Mouse (Mus musculus): ENCODE results near the gene Dpp8. TPM values are rescaled to one million over a fixed set of nuclear protein-coding genes. Genes with fewer than 3 reads are reported as not detected.

Dpp8 gene
- polyA plus RNA-seq, 1 experiment from 2014 or later: 59.0 TPM

DNA sequence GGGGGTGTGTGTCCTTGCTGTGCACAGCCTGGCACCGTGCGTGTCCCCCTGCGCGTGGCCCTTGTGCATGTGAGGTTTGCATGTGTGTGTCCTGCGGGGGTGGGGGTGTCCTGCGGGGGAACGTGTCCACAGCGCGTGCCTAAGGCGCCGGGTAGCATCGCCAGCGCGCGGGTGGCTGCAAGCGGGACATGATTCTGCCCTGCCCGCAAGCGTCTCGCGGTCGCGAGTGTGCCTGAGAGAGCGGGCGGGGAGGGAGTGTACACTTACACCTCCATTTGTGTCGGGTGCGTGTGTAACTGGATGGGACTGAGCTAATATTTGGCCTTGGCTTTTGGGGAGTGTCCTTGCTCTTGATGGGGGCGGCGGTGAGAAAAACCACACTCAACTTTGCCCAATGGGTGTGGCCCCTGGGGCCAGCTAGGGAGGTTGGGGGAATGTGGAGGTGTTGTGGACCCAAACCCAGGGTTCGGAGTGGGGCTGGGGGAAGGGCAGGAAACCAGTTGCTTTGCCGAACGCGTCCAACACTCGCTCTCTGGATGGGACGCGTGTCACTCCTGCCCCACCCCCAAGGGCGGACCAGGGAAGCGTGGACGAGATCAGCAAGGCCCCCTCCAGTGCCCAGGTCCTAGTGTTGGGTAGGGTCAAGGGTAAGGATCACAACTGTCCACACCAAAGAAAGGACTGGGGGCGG is 69.6 kb downstream of the Dpp8 start:
- 1% methylated on average over 39 of the region's 39 CpGs for WGBS

DNA sequence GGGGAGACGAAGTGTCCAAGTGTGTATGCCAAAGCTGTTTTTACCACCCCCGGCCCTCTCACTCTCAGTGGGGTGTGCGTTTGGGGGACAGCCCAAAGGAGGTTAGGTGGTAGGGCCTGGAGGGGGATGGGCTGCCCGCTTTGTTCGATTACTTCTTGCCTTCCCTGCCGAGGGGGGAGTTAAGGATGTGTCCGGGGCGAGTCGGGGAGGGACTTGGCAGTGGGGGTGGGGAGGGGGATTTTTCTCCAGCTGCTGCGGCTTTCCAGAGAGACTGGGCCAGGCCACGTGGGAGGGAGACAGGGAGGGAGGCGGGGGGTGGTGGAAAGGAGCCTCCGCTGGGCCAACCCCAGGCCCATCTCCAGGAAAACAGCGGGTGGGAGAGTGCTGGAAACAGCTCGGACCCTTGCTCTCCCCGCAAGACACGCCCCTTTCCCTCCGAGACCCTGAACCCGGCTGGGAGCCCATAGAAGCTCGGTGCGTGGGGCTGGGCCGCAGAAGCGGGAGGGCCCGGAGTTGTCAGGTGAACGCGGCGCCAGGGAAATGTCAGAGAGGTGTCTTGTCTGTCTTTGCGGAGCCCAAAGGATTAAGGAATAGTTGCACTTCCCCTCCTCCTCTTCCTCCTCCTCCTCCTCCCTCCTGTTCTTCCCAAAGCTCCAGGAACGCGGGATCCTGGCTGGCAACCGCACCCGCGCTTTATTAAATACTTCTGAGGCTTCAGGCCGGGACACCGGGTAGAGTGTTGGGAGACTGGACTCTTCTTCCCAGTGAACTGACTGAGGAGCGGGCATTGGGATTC is 70.4 kb downstream of the Dpp8 start:
- peaks cover 25% of the 10 kb centered on the region for H3K4me1 ChIP-seq
- peak overlapping the region; percentile 95 for H3K9ac ChIP-seq (replicated peaks)
- no peaks in the 10 kb centered on the region for H3K9me3 ChIP-seq
- peak overlapping the region; percentile 83 for H3K4me3 ChIP-seq
- H3K36me3 ChIP-seq: no peaks in the 10 kb centered on the region
- peaks cover 5% of the 10 kb centered on the region; the same call in 1 of the 2 replicates for H3K27me3 ChIP-seq
- H3K4me2 ChIP-seq (replicated peaks): peak overlapping the region; percentile 97
- peak overlapping the region; percentile 90 for H3K27ac ChIP-seq (replicated peaks)
- ATAC-seq (ENCODE audit: low FRiP score, low read depth): peak; percentile 81
- WGBS: 1% methylated on average over 32 of the region's 36 CpGs

More for the DNA sequence above, 69.6 kb downstream of the Dpp8 start:
- H3K36me3 ChIP-seq: no peaks in the 10 kb centered on the region
- peaks cover 5% of the 10 kb centered on the region; the same call in 1 of the 2 replicates for H3K27me3 ChIP-seq
- peak overlapping the region; percentile 83 for H3K4me3 ChIP-seq
- H3K9me3 ChIP-seq: no peaks in the 10 kb centered on the region
- peak overlapping the region; percentile 90 for H3K27ac ChIP-seq (replicated peaks)
- peaks cover 25% of the 10 kb centered on the region for H3K4me1 ChIP-seq
- H3K4me2 ChIP-seq (replicated peaks): peak overlapping the region; percentile 97
- H3K9ac ChIP-seq (replicated peaks): peak overlapping the region; percentile 95
- ATAC-seq (ENCODE audit: low FRiP score, low read depth): peak; percentile 77

DNA sequence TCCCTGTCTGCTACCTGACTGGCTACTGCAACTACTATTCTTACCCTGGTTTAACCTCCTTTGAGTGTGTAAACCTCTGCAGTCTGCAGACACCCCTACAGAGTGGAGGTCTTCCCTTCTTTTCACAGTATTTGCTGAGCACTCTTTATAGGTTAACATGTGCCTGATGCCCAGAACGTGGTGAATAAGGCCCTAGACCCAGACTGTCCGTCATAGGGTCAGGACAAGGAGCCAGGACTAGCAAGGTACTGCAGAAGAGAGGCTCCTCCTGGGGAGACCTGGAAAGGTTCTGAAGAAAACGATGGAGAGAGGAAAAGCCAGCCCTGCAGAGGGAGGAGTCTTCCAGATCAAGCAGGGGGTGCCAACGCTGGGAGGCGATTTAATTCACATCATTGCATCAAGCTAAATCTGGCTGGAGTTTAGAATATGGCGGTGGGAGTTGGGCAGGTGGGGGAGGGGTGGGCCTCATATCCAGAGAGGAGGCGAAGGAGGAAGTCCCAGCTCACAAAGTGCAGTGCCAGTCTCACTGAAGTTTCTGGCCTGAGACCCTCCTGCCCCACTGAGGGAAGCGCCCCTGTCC is 71.0 kb downstream of the Dpp8 start:
- peak overlapping the region; percentile 95 for H3K9ac ChIP-seq (replicated peaks)
- ATAC-seq (ENCODE audit: low FRiP score, low read depth): 0 out of 2 replicates have a peak, but pooled peaks have one; percentile 1
- WGBS: 20% methylated on average over 8 of the region's 8 CpGs

DNA sequence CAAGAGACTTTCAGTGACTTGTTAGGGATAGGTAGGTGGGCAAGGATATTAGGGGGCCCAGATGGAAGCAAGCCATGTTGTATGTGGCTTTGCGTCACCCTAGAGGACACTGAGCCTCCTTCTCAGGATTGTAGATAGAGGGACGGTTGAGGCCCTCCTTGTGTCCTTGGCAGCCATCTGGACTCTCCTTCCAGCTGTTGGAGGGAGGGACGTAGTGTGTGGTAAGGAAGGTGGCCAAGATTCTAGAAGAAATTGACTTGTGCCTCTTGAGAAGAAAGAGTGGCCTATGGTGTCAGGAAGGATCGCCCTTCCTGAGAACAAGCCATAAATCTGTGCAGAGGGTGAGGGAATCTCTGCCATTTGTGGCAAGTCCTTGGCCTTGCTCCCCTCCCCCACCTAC is 74.6 kb downstream of the Dpp8 start:
- Histone ChIP-seq H3K9ac (replicated peaks) (no peak overlapping the region), H3K27me3 (peaks cover 5% of the 10 kb centered on the region; the same call in 1 of the 2 replicates), H3K4me1 (peaks cover 52% of the 10 kb centered on the region), H3K4me2 (replicated peaks) (no peak overlapping the region), H3K36me3 (no peaks in the 10 kb centered on the region), H3K4me3 (no peak overlapping the region), H3K9me3 (no peaks in the 10 kb centered on the region), H3K27ac (replicated peaks) (no peak overlapping the region)
- no peak for ATAC-seq (ENCODE audit: low FRiP score, low read depth)
- 96% methylated on average over 4 of the region's 4 CpGs for WGBS

More for the DNA sequence above, 71.0 kb downstream of the Dpp8 start:
- peaks cover 5% of the 10 kb centered on the region; the same call in 1 of the 2 replicates for H3K27me3 ChIP-seq
- no peaks in the 10 kb centered on the region for H3K9me3 ChIP-seq
- H3K36me3 ChIP-seq: no peaks in the 10 kb centered on the region
- H3K4me1 ChIP-seq: peaks cover 28% of the 10 kb centered on the region
- peak overlapping the region; percentile 90 for H3K27ac ChIP-seq (replicated peaks)
- H3K4me2 ChIP-seq (replicated peaks): peak overlapping the region; percentile 97
- H3K4me3 ChIP-seq: peak overlapping the region; percentile 83

DNA sequence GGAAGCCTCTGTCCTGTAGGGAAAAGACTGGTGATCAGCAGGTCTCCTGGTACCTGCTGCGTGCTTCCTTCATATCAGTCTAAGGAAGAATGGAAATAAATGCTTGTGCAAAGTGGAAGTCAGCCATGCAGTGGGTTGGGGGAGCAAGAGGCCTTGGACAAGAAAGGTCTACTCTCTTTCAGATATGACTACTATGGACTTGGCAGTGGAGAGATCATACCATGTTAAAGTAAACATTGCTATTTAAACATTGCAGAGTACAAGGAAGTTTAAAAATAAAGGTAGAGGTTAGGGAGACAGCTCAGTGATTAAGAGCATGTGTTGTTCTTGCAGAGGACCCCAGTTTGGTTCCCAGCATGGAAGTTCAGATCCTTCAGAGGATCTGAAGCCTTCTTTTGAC is 75.7 kb downstream of the Dpp8 start:
- Histone ChIP-seq H3K27me3 (peaks cover 5% of the 10 kb centered on the region; the same call in 1 of the 2 replicates), H3K27ac (replicated peaks) (no peak overlapping the region; the same call in 1 of the 2 replicates), H3K9ac (replicated peaks) (no peak overlapping the region), H3K4me3 (no peak overlapping the region), H3K36me3 (no peaks in the 10 kb centered on the region), H3K4me1 (peaks cover 42% of the 10 kb centered on the region), H3K9me3 (no peaks in the 10 kb centered on the region), H3K4me2 (replicated peaks) (no peak overlapping the region)
- ATAC-seq (ENCODE audit: low FRiP score, low read depth): no peak
- 87% methylated on average over 1 of the region's 1 CpGs for WGBS

DNA sequence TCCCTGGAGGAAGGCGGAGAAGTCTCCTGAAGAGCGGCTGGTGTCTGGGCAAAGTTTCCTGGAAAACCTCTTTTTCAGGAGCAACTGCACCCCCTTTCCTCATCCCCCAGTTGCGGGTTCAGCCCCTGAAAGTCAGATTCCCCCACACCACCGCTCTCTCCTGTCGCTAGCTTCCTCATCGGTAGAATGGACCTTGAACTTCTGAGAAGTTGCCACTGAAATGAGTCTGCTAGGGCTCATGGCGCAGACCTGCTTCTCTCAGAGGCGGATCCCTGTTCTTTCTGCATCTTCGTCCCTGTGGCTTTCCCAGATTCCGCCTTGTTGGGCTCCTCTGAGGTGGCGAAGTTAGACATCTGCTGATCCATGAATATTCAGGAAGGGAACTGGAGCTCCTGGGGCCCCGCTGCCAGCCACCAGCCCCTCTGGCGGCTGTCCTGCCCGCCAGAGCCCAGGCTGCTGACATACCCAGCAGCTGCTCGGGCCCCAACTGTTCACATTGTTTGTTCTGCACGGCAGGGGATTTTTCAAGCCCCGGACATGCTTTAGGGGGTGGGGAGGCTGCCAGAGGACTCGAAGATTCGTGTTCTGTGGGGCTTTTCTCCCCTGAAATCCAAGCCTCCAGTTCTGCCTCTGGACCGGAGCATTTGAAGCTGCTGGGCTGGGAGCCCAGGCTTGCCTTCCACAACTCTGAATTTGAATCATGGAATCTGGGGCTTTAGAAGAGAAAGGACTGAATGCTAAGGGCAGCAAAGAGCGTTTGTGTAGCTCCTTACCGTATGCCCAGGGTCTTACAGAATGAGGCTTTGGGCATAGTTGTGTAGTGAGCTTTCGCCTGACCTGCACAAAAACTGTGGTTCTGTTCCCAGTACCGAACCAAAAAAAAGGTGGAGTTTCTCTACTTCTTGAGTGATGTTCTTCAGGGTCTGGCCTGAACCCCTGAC is 77.2 kb downstream of the Dpp8 start:
- Histone ChIP-seq H3K9me3 (no peaks in the 10 kb centered on the region), H3K4me2 (replicated peaks) (peak overlapping the region; percentile 36), H3K4me1 (peaks cover 29% of the 10 kb centered on the region), H3K27ac (replicated peaks) (peak overlapping the region; percentile 90), H3K4me3 (peak overlapping the region; percentile 16), H3K9ac (replicated peaks) (peak overlapping the region; percentile 43; the same call in 1 of the 2 replicates), H3K27me3 (no peaks in the 10 kb centered on the region; the same call in 1 of the 2 replicates), H3K36me3 (peaks cover 4% of the 10 kb centered on the region)
- ATAC-seq (ENCODE audit: low FRiP score, low read depth): peak; percentile 94
- WGBS: 4% methylated on average over 24 of the region's 24 CpGs

DNA sequence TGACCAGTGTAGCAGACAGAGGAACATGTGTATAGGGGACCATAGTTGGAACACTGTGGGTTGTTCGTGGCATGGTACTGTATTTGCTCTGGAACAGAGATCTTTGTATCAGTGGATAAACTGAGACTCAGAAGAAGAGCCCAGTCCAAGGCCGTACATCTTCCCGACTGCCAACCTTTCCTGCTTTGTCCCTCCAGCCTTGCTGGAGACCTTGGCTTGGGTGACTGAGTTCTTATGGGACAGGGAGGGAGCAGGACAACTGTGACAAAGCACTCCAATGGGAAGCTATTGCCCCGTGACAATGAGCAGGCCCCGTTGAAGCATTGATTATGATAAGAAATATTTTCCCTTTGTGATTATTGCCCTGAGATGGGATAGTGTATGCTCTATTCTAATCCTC is 79.5 kb downstream of the Dpp8 start:
- H3K4me1 ChIP-seq: peaks cover 29% of the 10 kb centered on the region
- H3K9ac ChIP-seq (replicated peaks): no peak overlapping the region
- H3K4me3 ChIP-seq: no peak overlapping the region
- no peak for ATAC-seq (ENCODE audit: low FRiP score, low read depth)
- H3K36me3 ChIP-seq: peaks cover 18% of the 10 kb centered on the region
- H3K9me3 ChIP-seq: no peaks in the 10 kb centered on the region
- no peak overlapping the region for H3K4me2 ChIP-seq (replicated peaks)
- WGBS: 90% methylated on average over 5 of the region's 5 CpGs
- no peak overlapping the region for H3K27ac ChIP-seq (replicated peaks)
- no peaks in the 10 kb centered on the region; the same call in 1 of the 2 replicates for H3K27me3 ChIP-seq

DNA sequence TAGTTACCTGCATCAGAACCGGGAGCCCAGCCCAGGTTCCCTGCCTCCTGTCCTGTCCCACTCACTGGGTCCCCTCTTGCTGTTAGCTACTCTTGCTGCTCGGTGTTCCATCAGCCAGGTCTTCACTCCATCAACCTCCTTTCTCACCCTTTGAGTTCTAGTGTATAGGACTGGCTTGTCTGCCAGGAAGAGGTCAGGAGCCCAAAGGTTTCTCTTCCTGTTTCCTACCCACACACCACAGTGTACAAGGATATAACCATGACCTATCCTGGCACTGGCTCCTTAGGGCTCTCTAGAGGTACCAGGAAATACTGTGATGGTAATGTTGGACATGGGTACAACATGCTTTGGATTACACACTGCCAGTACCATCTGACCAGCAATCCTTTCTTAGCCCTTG is 81.5 kb downstream of the Dpp8 start:
- ATAC-seq (ENCODE audit: low FRiP score, low read depth): no peak
- H3K27ac ChIP-seq (replicated peaks): no peak overlapping the region
- peaks cover 31% of the 10 kb centered on the region for H3K36me3 ChIP-seq
- H3K9me3 ChIP-seq: no peaks in the 10 kb centered on the region
- no peak overlapping the region for H3K4me3 ChIP-seq
- no peak overlapping the region for H3K4me2 ChIP-seq (replicated peaks)
- 98% methylated on average over 2 of the region's 2 CpGs for WGBS
- H3K9ac ChIP-seq (replicated peaks): no peak overlapping the region
- H3K27me3 ChIP-seq: no peaks in the 10 kb centered on the region; the same call in 1 of the 2 replicates
- H3K4me1 ChIP-seq: peaks cover 23% of the 10 kb centered on the region

DNA sequence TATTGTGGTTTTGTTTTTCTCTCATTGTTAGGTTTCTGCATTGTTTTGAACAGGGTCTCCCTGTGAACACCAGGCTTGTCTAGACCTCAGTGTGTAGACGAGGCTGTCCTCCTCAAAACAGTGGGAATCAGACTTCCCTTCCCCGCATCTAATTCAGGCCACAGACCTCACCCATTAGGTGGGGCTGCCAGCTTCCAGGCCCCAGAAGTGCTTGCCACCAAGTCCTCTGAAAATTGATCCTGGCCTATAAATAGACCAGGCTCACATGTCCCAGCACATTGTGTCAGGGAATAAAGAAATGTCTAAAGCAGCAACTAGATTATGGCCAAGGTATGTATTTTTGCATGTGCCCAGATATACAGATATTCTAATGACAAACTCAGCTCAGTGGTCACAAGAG is 83.7 kb downstream of the Dpp8 start:
- H3K27ac ChIP-seq (replicated peaks): no peak overlapping the region
- ATAC-seq (ENCODE audit: low FRiP score, low read depth): no peak
- peaks cover 37% of the 10 kb centered on the region for H3K36me3 ChIP-seq
- H3K4me3 ChIP-seq: no peak overlapping the region
- WGBS: 70% methylated on average over 2 of the region's 2 CpGs
- H3K9ac ChIP-seq (replicated peaks): no peak overlapping the region
- no peak overlapping the region for H3K4me2 ChIP-seq (replicated peaks)
- H3K27me3 ChIP-seq: no peaks in the 10 kb centered on the region; the same call in 1 of the 2 replicates
- peaks cover 1% of the 10 kb centered on the region for H3K4me1 ChIP-seq
- H3K9me3 ChIP-seq: no peaks in the 10 kb centered on the region

DNA sequence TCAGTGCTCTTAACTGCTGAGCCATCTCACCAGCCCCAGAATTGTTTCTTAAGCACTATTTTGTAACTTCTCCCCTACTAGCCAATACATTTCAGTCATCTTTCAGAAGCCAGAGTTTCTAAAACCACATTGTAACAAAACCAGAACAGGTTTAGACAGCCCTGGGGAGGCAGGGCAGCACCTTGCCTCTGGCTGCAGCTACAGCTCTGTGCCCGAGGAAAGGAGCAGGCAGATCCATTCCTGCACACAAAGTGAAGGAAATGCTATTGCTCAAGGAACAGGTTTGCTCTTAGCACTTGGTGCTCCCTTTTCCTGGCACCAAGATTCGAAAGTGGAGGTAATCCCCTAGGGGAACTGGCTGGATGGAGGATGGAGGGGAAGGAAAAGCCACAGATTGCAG is 85.3 kb downstream of the Dpp8 start:
- H3K27ac ChIP-seq (replicated peaks): no peak overlapping the region
- ATAC-seq (ENCODE audit: low FRiP score, low read depth): no peak
- H3K4me2 ChIP-seq (replicated peaks): no peak overlapping the region
- H3K9ac ChIP-seq (replicated peaks): no peak overlapping the region
- no peaks in the 10 kb centered on the region for H3K9me3 ChIP-seq
- H3K4me3 ChIP-seq: no peak overlapping the region
- H3K4me1 ChIP-seq: no peaks in the 10 kb centered on the region
- H3K36me3 ChIP-seq: peaks cover 37% of the 10 kb centered on the region
- 67% methylated on average over 2 of the region's 2 CpGs for WGBS
- H3K27me3 ChIP-seq: peaks cover 14% of the 10 kb centered on the region

DNA sequence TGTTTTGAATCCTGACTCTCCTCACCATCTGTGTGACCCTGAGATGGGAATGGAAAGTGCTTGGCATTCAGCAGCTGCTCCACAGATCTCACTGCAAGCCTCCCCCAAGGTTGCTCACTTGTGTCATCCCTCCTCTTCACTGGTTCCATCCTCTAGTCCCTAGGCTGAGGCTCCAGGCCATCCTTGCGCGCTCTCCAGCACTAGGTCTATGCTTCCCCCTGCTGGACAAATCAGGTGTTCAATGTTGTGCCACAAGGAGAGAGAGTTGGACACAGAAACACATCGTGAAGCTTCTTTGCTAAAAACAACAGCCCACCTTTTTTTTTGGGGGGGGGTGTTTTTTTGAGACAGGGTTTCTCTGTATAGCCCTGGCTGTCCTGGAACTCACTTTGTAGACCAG is 88.7 kb downstream of the Dpp8 start:
- H3K4me3 ChIP-seq: no peak overlapping the region
- ATAC-seq (ENCODE audit: low FRiP score, low read depth): peak; percentile 55
- no peaks in the 10 kb centered on the region for H3K9me3 ChIP-seq
- peaks cover 13% of the 10 kb centered on the region for H3K4me1 ChIP-seq
- no peak overlapping the region for H3K9ac ChIP-seq (replicated peaks)
- H3K36me3 ChIP-seq: peaks cover 37% of the 10 kb centered on the region
- 12% methylated on average over 3 of the region's 3 CpGs for WGBS
- H3K27ac ChIP-seq (replicated peaks): no peak overlapping the region
- H3K27me3 ChIP-seq: peaks cover 44% of the 10 kb centered on the region
- H3K4me2 ChIP-seq (replicated peaks): no peak overlapping the region
